Mouse (Mus musculus) forebrain, postnatal 0 days (tissue): ENCODE data around the gene Tnfrsf8. TPM values are rescaled to one million over a fixed set of nuclear protein-coding genes. Genes with fewer than 3 reads are reported as not detected.
"Not testable (repeated sequence)": the region's sequence is repeated elsewhere in the genome, so short reads cannot be mapped to it uniquely, and the experiment has no call there.

Source experiments
- ATAC-seq: fragments of 200-750 bp; cut with Nextera tagmentation; 2 replicates; pipeline ENCODE4 v1.8.0; 2017; ENCODE audit warnings: mild to moderate bottlenecking, moderate library complexity
- DNase-seq: peaks from one replicate; pipeline ENCODE4 v3.0.0-alpha.2; 2015
- H3K27ac ChIP-seq: fragments of 300-500 bp; sonication (generic); 2 replicates; pipeline ENCODE4 v1.5.1; 2014; ENCODE audit warnings: low read depth, mild to moderate bottlenecking, antibody characterized with exemption, low read length, moderate library complexity, mixed read lengths
- H3K27me3 ChIP-seq: fragments of 300-500 bp; sonication (generic); 2 replicates; pipeline ENCODE4 v1.6.1; 2014; ENCODE audit warnings: mild to moderate bottlenecking, low read length, mixed read lengths; ENCODE audit not compliant: insufficient read depth
- H3K36me3 ChIP-seq: fragments of 300-500 bp; sonication (generic); 2 replicates; pipeline ENCODE4 v1.6.1; 2014; ENCODE audit warnings: mild to moderate bottlenecking, moderate library complexity; ENCODE audit not compliant: insufficient read depth
- H3K4me1 ChIP-seq: fragments of 300-500 bp; sonication (generic); 2 replicates; pipeline ENCODE4 v1.6.1; 2014; ENCODE audit warnings: antibody characterized with exemption; ENCODE audit not compliant: insufficient read depth
- H3K4me2 ChIP-seq: fragments of 300-500 bp; sonication (generic); 2 replicates; pipeline ENCODE4 v1.6.1; 2014; ENCODE audit warnings: low read depth, mild to moderate bottlenecking, moderate library complexity
- H3K4me3 ChIP-seq: fragments of 300-500 bp; sonication (generic); 2 replicates; pipeline ENCODE4 v1.5.1; 2014; ENCODE audit warnings: low read depth, low read length, mixed read lengths
- H3K9ac ChIP-seq: fragments of 300-500 bp; sonication (generic); 2 replicates; pipeline ENCODE4 v1.6.1; 2014; ENCODE audit warnings: mild to moderate bottlenecking
- H3K9me3 ChIP-seq: fragments of 300-500 bp; sonication (generic); 2 replicates; pipeline ENCODE4 v1.6.1; 2016; ENCODE audit warnings: low read length
- CTCF ChIP-seq: sonication (generic); IDR thresholded peaks from 2 replicates; pipeline ENCODE4 v1.5.1; 2016; ENCODE audit warnings: antibody characterized with exemption, control low read depth, low read depth
- WGBS: fragments of 180-500 bp; shearing (Covaris S2); extraction: QIAGEN DNeasy Blood & Tissue Kit; methylation state at CpG from one replicate; pipeline ENCODE4 v1.1.7; 2014; 5-methylcytosine and 5-hydroxymethylcytosine counted together
- polyA plus RNA-seq: library from polyadenylated mRNA; unstranded; fragments of >200 nt; fragmentation: Nextera tagmentation; extraction: Ambion mirVana; gene quantifications from 2 replicates; pipeline ENCODE4 v1.2.1, GENCODE M21; 2015
- total RNA-seq: library from RNA; depleted of rRNA; stranded (reverse); fragments of >200 nt; gene quantifications from 2 replicates; pipeline ENCODE4 v1.2.3, GENCODE M21; 2014

Gene Tnfrsf8
- total and polyA plus RNA-seq, 2 experiments from 2014 or later, result 1.5 to 3.3 TPM

- WGBS, result 81% methylated on average over 2 of the region's 2 CpGs
- no peaks in the 10 kb centered on the region for H3K4me1 ChIP-seq
- ATAC-seq, result no peak
These were observed 4.1 kb downstream of the Tnfrsf8 start for GRCm38 (mm10) chr4:145310859-145311258.

GRCm38 (mm10) chr4:145306422-145306821 lies 8.5 kb downstream of the Tnfrsf8 start:
- Histone ChIP-seq H3K4me3 (no peak overlapping the region), H3K9me3 (0 out of 2 replicates have a peak, but pooled peaks cover 3% of the 10 kb centered on the region), H3K4me2 (no peak overlapping the region), H3K27ac (no peak overlapping the region), H3K4me1 (no peaks in the 10 kb centered on the region), H3K36me3 (no peaks in the 10 kb centered on the region), H3K9ac (no peak overlapping the region), H3K27me3 (no peaks in the 10 kb centered on the region)
- ATAC-seq, result 0 out of 2 replicates have a peak, but pooled peaks have one; percentile 9
- no peak for TF ChIP-seq CTCF
- WGBS, result 37% methylated on average over 4 of the region's 4 CpGs
- DNase-seq, result no peak

More at GRCm38 (mm10) chr4:145310859-145311258, 4.1 kb downstream of the Tnfrsf8 start:
- H3K9ac ChIP-seq, result no peak overlapping the region
- TF ChIP-seq CTCF, result no peak
- no peaks in the 10 kb centered on the region for H3K36me3 ChIP-seq
- H3K4me3 ChIP-seq, result no peak overlapping the region
- H3K4me2 ChIP-seq, result no peak overlapping the region
- no peaks in the 10 kb centered on the region for H3K9me3 ChIP-seq
- no peak overlapping the region for H3K27ac ChIP-seq
- no peaks in the 10 kb centered on the region for H3K27me3 ChIP-seq
- no peak for DNase-seq

GRCm38 (mm10) chr4:145305661-145306362 lies 9.2 kb downstream of the Tnfrsf8 start:
- ATAC-seq, result peak; percentile 53
- H3K9ac ChIP-seq, H3K9me3 ChIP-seq, H3K4me1 ChIP-seq, H3K27ac ChIP-seq, H3K27me3 ChIP-seq, H3K36me3 ChIP-seq, H3K4me3 ChIP-seq, DNase-seq, H3K4me2 ChIP-seq: not testable (repeated sequence)
- WGBS, result 40% methylated on average over 2 of the region's 2 CpGs

- TF ChIP-seq CTCF, result no peak
- peak; percentile 47; the same call in 1 of the 2 replicates for ATAC-seq
- H3K4me1 ChIP-seq, result no peaks in the 10 kb centered on the region
- no peak overlapping the region for H3K27ac ChIP-seq
- no peak overlapping the region for H3K9ac ChIP-seq
- 0 out of 2 replicates have a peak, but pooled peaks cover 3% of the 10 kb centered on the region for H3K9me3 ChIP-seq
- WGBS, result 33% methylated on average over 4 of the region's 4 CpGs
- H3K27me3 ChIP-seq, result no peaks in the 10 kb centered on the region
- no peaks in the 10 kb centered on the region for H3K36me3 ChIP-seq
- peak; percentile 27 for DNase-seq
- H3K4me3 ChIP-seq, result no peak overlapping the region
- H3K4me2 ChIP-seq, result no peak overlapping the region
These were observed 10.9 kb downstream of the Tnfrsf8 start for GRCm38 (mm10) chr4:145304109-145304508.

GRCm38 (mm10) chr4:145302106-145302505 lies 12.9 kb downstream of the Tnfrsf8 start:
- WGBS, result 82% methylated on average over 3 of the region's 3 CpGs
- ATAC-seq, result no peak

GRCm38 (mm10) chr4:145300210-145300927 lies 14.6 kb downstream of the Tnfrsf8 start:
- no peak overlapping the region for H3K9ac ChIP-seq
- no peak overlapping the region for H3K4me3 ChIP-seq
- ATAC-seq, result no peak
- no peak overlapping the region for H3K27ac ChIP-seq
- 71% methylated on average over 12 of the region's 12 CpGs for WGBS
- no peak for DNase-seq
- TF ChIP-seq CTCF, result no peak
- H3K4me2 ChIP-seq, result no peak overlapping the region
- H3K4me1 ChIP-seq, result no peaks in the 10 kb centered on the region
- no peaks in the 10 kb centered on the region for H3K27me3 ChIP-seq
- 0 out of 2 replicates have a peak, but pooled peaks cover 3% of the 10 kb centered on the region for H3K9me3 ChIP-seq
- no peaks in the 10 kb centered on the region for H3K36me3 ChIP-seq

More at GRCm38 (mm10) chr4:145302106-145302505, 12.9 kb downstream of the Tnfrsf8 start:
- no peak overlapping the region for H3K4me3 ChIP-seq
- no peak for TF ChIP-seq CTCF
- no peaks in the 10 kb centered on the region for H3K27me3 ChIP-seq
- no peak overlapping the region for H3K4me2 ChIP-seq
- no peak overlapping the region for H3K9ac ChIP-seq
- no peaks in the 10 kb centered on the region for H3K36me3 ChIP-seq
- no peak for DNase-seq
- no peak overlapping the region for H3K27ac ChIP-seq
- 0 out of 2 replicates have a peak, but pooled peaks cover 3% of the 10 kb centered on the region for H3K9me3 ChIP-seq
- H3K4me1 ChIP-seq, result no peaks in the 10 kb centered on the region

GRCm38 (mm10) chr4:145299355-145299754 lies 15.6 kb downstream of the Tnfrsf8 start:
- Histone ChIP-seq H3K4me3 (no peak overlapping the region), H3K9me3 (no peaks in the 10 kb centered on the region), H3K4me2 (no peak overlapping the region), H3K4me1 (no peaks in the 10 kb centered on the region), H3K27me3 (no peaks in the 10 kb centered on the region), H3K27ac (no peak overlapping the region), H3K9ac (no peak overlapping the region), H3K36me3 (no peaks in the 10 kb centered on the region)
- WGBS, result 93% methylated on average over 8 of the region's 8 CpGs
- no peak for DNase-seq
- no peak for TF ChIP-seq CTCF
- no peak for ATAC-seq
